Mouse (Mus musculus) thymus, postnatal 25 days (tissue): ENCODE data around the gene Pepd.

ENCODE experiments used
- DNase-seq: peaks from one replicate; pipeline ENCODE4 v3.0.0; 2022

The Pepd gene

GRCm38 (mm10) chr7:34911919-34912897, at the start of gene Pepd:
Gene Pepd, plus strand, starts transcription at chr7:34912379.
- peak; percentile 65 for DNase-seq

- DNase-seq, result no peak
These were observed 44.9 kb upstream of the Pepd start for GRCm38 (mm10) chr7:34867289-34867688.

- no peak for DNase-seq
These were observed 42.5 kb upstream of the Pepd start for GRCm38 (mm10) chr7:34869693-34870092.

- DNase-seq, result no peak
These were observed 35.4 kb upstream of the Pepd start for GRCm38 (mm10) chr7:34876787-34877186.

GRCm38 (mm10) chr7:34877820-34878219, 34.4 kb upstream of the Pepd start:
- DNase-seq, result no peak

GRCm38 (mm10) chr7:34888441-34888840, 23.7 kb upstream of the Pepd start:
- DNase-seq, result no peak

GRCm38 (mm10) chr7:34888891-34889290, 23.3 kb upstream of the Pepd start:
- DNase-seq, result no peak

- no peak for DNase-seq
These were observed 19.3 kb upstream of the Pepd start for GRCm38 (mm10) chr7:34892845-34893244.

- DNase-seq, result no peak
These were observed 15.7 kb upstream of the Pepd start for GRCm38 (mm10) chr7:34896461-34896860.

GRCm38 (mm10) chr7:34897058-34897457, 15.1 kb upstream of the Pepd start:
- DNase-seq, result no peak

GRCm38 (mm10) chr7:34910096-34911066, 1.8 kb upstream of the Pepd start:
- DNase-seq, result peak; percentile 44

- no peak for DNase-seq
These were observed 1.8 kb downstream of the Pepd start for GRCm38 (mm10) chr7:34913956-34914355.

GRCm38 (mm10) chr7:34915555-34915954, 3.4 kb downstream of the Pepd start:
- DNase-seq, result no peak

GRCm38 (mm10) chr7:34917558-34917957, 5.4 kb downstream of the Pepd start:
- DNase-seq, result no peak

GRCm38 (mm10) chr7:34917998-34918397, 5.8 kb downstream of the Pepd start:
- no peak for DNase-seq

- no peak for DNase-seq
These were observed 6.2 kb downstream of the Pepd start for GRCm38 (mm10) chr7:34918416-34918815.

- no peak for DNase-seq
These were observed 6.9 kb downstream of the Pepd start for GRCm38 (mm10) chr7:34919054-34919453.

- DNase-seq, result peak; percentile 34
These were observed 7.6 kb downstream of the Pepd start for GRCm38 (mm10) chr7:34919809-34920208.

- DNase-seq, result no peak
These were observed 13.0 kb downstream of the Pepd start for GRCm38 (mm10) chr7:34925208-34925607.

GRCm38 (mm10) chr7:34925956-34926355, 13.8 kb downstream of the Pepd start:
- DNase-seq, result no peak

- no peak for DNase-seq
These were observed 17.6 kb downstream of the Pepd start for GRCm38 (mm10) chr7:34929614-34930262.

GRCm38 (mm10) chr7:34930263-34930757, 18.1 kb downstream of the Pepd start:
- no peak for DNase-seq

GRCm38 (mm10) chr7:34932631-34933030, 20.5 kb downstream of the Pepd start:
- DNase-seq, result no peak
